Mouse (Mus musculus): ENCODE data around the gene Hspb2. TPM values are rescaled to one million over a fixed set of nuclear protein-coding genes. Genes with fewer than 3 reads are reported as not detected.

Gene Hspb2
- polyA plus RNA-seq, 1 experiment from 2014 or later, result 2.4 TPM

DNA sequence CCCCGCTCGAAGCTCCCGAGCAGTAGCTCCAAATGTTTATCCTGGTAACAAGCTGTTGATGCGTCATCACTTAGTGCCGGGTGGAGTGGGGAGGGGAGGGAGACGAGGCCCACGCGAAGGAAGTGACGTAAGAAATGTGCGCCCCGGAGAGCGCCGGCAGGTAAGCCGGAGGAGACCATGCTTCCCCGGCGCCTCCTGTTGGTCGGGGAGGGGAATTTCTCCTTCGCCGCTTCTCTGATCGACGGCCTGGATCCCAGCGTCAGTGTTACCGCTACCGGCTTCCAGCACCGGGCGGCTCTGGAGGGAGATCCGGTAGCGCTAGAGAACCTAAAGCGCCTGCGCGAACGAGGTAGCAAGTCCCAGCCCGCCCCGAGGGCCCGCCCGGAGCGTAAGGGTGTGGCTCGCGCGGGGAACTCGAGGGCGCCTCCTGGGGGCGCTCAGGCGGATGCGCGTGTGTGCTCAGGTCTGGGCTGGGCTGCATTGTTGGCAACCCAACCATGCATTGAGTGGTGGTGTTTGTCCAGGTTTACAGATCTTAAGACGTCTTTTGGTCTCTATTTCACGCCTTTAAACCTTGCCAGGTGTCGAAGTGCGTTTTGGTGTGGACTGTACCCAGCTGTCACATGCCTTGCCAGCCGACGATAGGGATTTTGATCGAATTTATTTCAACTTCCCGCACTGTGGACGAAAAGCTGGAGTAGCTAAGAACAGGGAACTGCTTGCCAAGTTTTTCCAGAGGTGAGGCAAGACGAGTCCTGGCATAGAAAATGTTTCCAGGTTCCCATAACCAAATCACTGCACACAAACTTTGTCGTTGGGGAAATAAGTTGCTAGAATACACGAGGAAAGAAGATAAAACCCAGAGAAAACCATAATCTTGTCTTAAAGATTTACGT lies 16.2 kb upstream of the Hspb2 start, which contains the start of gene Fdxacb1:
TSS of gene Fdxacb1 (plus strand) at position 130 of the 896 bp plus-strand sequence.
- WGBS, result 5% methylated on average over 59 of the region's 59 CpGs
- H3K36me3 ChIP-seq, result peaks cover 11% of the 10 kb centered on the region
- H3K9ac ChIP-seq, result peak within 1 kb of the TSS; percentile 81
- peaks cover 19% of the 10 kb centered on the region for H3K4me1 ChIP-seq (replicated peaks)
- H3K9me3 ChIP-seq, result no peaks in the 10 kb centered on the region
- H3K4me3 ChIP-seq, result peak within 1 kb of the TSS; percentile 62
- peak within 1 kb of the TSS; percentile 72 for H3K4me2 ChIP-seq
- no peaks in the 10 kb centered on the region for H3K27me3 ChIP-seq
- ATAC-seq (ENCODE audit: low read depth), result peak; percentile 96
- peak within 1 kb of the TSS; percentile 92 for H3K27ac ChIP-seq (replicated peaks)

DNA sequence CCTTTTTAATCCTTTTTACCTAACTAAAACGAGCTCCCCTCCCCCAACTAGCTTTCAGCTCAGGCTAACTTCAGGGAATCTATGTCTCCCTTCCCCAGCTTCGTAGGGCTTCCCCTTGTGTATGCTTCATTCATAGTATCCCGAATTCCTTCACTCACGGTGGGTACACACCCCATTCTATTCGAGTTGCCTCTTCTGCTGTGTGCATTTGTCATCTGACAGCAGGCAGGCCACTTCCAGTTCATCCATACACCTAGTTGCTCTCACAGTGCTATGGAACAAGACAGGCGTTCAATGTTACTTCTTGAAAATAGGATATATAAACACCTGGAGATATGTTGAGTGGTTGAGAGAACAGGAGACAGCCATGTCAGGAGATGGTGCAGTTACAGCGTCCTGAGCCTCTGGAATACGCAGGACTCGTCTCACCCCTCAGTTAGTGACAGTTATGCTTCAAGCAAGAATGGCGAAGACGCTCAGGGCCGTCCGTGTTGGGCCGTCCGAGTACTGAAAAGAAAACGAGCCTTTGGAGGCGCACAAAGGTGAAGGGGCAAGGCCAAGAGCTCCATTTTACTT lies 15.5 kb upstream of the Hspb2 start:
- peaks cover 19% of the 10 kb centered on the region for H3K4me1 ChIP-seq (replicated peaks)
- WGBS, result 7% methylated on average over 17 of the region's 17 CpGs
- H3K27me3 ChIP-seq, result no peaks in the 10 kb centered on the region
- H3K4me2 ChIP-seq, result peak overlapping the region; percentile 72
- ATAC-seq (ENCODE audit: low read depth), result peak; percentile 71
- peak overlapping the region; percentile 81 for H3K9ac ChIP-seq
- H3K36me3 ChIP-seq, result peaks cover 11% of the 10 kb centered on the region
- peak overlapping the region; percentile 62 for H3K4me3 ChIP-seq
- H3K9me3 ChIP-seq, result no peaks in the 10 kb centered on the region
- H3K27ac ChIP-seq (replicated peaks), result peak overlapping the region; percentile 92

DNA sequence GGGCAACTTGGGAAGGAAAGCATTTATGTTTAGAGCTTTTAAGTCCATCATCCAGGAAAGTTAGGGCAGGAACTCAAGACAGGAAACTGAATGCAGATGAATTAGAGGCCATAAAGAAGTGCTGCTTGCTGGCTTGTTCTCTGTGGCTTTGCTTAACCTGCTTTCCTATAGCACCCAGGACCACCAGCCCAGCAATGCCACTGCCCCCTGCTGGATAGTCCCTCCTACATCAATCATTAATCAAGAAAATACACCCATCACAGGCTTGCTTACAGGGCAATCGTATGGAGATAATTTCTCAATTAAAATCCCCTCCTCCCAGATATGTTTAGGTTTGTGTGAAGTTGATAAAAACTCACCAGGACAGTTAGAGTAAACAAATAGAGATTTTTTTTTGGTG lies 11.2 kb upstream of the Hspb2 start:
- Histone ChIP-seq H3K27me3 (no peaks in the 10 kb centered on the region), H3K27ac (replicated peaks) (no peak overlapping the region), H3K9ac (no peak overlapping the region), H3K4me1 (replicated peaks) (peaks cover 9% of the 10 kb centered on the region), H3K4me3 (no peak overlapping the region), H3K36me3 (no peaks in the 10 kb centered on the region; the same call in 1 of the 2 replicates), H3K9me3 (no peaks in the 10 kb centered on the region), H3K4me2 (no peak overlapping the region)
- 74% methylated on average over 1 of the region's 1 CpGs for WGBS
- ATAC-seq (ENCODE audit: low read depth), result no peak

DNA sequence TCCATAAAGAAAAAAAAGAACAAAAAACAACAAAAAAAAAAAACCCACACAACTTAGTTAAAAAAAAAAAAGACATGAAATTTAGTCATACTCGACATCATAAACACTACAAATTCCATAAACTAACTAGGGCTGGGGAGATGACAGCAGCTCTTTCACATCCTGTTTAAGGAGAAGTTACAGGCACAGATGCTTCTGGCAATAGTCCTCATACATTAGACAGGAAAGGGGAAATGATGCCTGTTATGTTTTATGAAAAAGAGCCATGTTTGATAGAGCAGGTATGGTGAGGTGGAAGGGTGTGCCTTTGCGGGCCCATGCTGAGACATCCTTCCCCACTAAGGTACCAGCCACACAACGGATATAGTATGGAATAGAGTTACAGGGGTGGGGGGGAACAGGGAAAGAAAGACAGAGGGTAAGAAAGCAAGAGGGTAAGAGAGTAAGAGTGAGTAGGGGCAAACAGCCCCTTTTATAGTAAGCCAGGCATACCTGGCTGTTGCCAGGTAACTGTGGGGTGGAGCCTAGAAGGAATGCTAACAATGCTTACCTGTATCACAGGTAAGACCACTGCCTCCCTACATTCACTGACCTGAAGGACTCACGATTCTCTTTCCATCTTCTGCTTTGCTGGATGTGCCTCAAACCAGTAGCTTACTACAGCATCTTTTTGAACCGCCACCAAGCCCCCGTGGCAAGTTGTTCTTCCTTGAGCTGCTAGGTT lies 9.5 kb upstream of the Hspb2 start:
- WGBS, result 65% methylated on average over 6 of the region's 6 CpGs
- Histone ChIP-seq H3K4me3 (no peak overlapping the region), H3K27me3 (no peaks in the 10 kb centered on the region), H3K27ac (replicated peaks) (no peak overlapping the region), H3K4me1 (replicated peaks) (no peaks in the 10 kb centered on the region), H3K36me3 (no peaks in the 10 kb centered on the region; the same call in 1 of the 2 replicates), H3K4me2 (no peak overlapping the region), H3K9me3 (no peaks in the 10 kb centered on the region), H3K9ac (no peak overlapping the region)
- ATAC-seq (ENCODE audit: low read depth), result no peak

DNA sequence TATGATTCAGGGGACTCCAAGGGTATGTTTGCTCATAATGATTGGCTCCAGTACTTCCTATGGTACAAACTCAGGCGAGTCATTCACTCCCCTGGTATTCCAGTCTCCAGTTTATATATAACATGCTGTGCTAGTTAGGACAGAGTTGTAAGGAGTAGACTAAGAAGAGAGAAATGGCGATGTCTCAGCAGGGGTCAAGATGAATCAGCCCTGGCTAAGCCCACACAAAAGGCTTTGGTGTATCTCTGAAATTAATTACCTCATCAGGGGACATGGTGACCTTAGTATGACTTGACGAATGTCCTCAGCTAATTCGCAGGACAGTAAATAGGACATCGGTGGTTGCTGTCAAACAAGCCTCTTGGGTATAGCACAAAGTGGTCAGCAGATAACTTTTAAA lies 4.6 kb upstream of the Hspb2 start:
- Histone ChIP-seq H3K27ac (replicated peaks) (no peak overlapping the region), H3K27me3 (no peaks in the 10 kb centered on the region), H3K9ac (no peak overlapping the region), H3K4me2 (no peak overlapping the region), H3K9me3 (no peaks in the 10 kb centered on the region), H3K4me3 (no peak overlapping the region), H3K4me1 (replicated peaks) (no peaks in the 10 kb centered on the region), H3K36me3 (no peaks in the 10 kb centered on the region)
- no peak for ATAC-seq (ENCODE audit: low read depth)
- 30% methylated on average over 5 of the region's 5 CpGs for WGBS

DNA sequence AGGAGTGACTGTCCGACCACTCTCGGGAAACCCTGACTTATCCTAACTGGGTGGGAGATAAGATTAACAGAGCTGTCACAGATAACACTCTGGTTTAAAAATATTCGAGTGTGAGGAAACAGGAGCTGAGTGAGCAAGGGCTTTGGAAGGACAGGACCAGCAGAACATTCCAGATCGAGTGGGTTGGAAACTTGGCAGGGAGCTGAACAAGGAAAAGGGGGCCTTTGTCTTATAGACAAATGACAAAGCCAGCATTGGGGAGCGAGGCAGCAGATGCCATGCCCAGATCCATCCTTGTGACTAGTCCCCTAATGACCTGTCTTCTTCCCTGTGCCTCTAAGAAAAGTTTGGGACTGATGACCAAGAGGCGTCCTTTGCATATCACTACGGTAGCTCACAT lies 1.8 kb upstream of the Hspb2 start:
- ATAC-seq (ENCODE audit: low read depth), result no peak
- no peak overlapping the region for H3K4me2 ChIP-seq
- no peaks in the 10 kb centered on the region for H3K4me1 ChIP-seq (replicated peaks)
- no peak overlapping the region for H3K9ac ChIP-seq
- no peak overlapping the region for H3K27ac ChIP-seq (replicated peaks)
- no peaks in the 10 kb centered on the region for H3K36me3 ChIP-seq
- 72% methylated on average over 7 of the region's 7 CpGs for WGBS
- H3K4me3 ChIP-seq, result no peak overlapping the region
- no peaks in the 10 kb centered on the region for H3K9me3 ChIP-seq
- H3K27me3 ChIP-seq, result no peaks in the 10 kb centered on the region

DNA sequence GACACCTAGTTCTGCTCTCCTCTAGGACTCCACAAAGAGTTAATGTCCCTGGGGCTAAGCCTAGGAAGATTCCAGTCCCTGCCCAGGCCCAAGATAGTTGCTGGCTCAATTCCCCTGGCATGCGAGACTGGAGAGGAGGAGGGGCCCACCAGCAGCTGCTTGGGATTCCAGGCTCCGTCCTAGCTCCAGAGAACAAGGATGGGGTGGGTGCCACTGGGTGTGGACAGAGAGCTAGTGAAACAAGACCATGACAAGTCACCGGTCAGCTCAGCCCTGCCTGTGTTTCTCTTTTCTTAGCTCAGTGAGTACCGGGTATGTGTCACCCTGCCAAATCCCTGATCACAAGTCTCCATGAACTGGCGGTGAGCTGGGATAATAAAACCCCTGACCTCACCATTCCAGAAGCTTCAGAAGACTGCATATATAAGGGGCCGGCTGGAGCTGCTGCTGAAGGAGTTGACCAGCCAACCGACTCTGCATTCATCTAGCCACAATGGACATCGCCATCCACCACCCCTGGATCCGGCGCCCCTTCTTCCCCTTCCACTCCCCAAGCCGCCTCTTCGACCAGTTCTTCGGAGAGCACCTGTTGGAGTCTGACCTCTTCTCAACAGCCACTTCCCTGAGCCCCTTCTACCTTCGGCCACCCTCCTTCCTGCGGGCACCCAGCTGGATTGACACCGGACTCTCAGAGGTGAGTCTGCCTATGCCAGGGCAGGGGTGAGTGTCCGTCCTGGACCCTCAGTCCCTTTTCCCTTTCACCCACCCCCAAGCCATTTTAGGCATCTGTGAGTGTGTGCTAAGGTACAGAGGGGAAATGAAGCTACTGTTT lies 846 bp upstream of the Hspb2 start:
- H3K27ac ChIP-seq (replicated peaks), result no peak overlapping the region
- H3K4me3 ChIP-seq, result no peak overlapping the region
- WGBS, result 72% methylated on average over 17 of the region's 17 CpGs
- H3K9ac ChIP-seq, result no peak overlapping the region
- H3K4me1 ChIP-seq (replicated peaks), result no peaks in the 10 kb centered on the region
- no peak overlapping the region for H3K4me2 ChIP-seq
- no peaks in the 10 kb centered on the region for H3K36me3 ChIP-seq
- H3K27me3 ChIP-seq, result no peaks in the 10 kb centered on the region
- H3K9me3 ChIP-seq, result no peaks in the 10 kb centered on the region
- ATAC-seq (ENCODE audit: low read depth), result no peak

DNA sequence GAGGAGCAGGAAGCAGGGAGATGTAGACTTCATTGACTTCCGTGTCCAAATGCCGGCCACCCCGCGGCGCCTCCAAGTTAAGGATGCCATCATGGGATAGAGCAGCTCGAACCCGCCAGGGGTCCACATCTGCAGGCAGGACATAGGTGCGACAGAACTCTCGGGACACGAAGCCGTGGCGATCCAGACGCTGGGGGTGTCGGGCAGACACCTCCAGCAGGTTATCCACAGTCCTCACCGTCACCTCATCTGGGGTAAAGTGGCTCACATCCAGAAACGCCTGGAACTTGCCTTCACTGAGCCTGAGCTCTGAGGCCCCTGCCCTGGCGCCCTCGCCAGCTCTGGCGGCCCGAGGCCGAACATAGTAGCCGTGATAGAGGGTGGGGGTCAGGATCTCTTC lies 831 bp downstream of the Hspb2 start, which contains the start of gene Cryab:
TSS of gene Cryab (plus strand) at position 3 of the 400 bp plus-strand sequence.
- peaks cover 7% of the 10 kb centered on the region for H3K4me1 ChIP-seq (replicated peaks)
- 0 out of 2 replicates have a peak, but pooled peaks cover 1% of the 10 kb centered on the region for H3K27me3 ChIP-seq
- H3K36me3 ChIP-seq, result no peaks in the 10 kb centered on the region
- no peak within 1 kb of the TSS for H3K27ac ChIP-seq (replicated peaks)
- WGBS, result 76% methylated on average over 22 of the region's 22 CpGs
- H3K4me2 ChIP-seq, result no peak within 1 kb of the TSS
- no peak within 1 kb of the TSS for H3K4me3 ChIP-seq
- no peak for ATAC-seq (ENCODE audit: low read depth)
- no peak within 1 kb of the TSS for H3K9ac ChIP-seq
- no peaks in the 10 kb centered on the region for H3K9me3 ChIP-seq

DNA sequence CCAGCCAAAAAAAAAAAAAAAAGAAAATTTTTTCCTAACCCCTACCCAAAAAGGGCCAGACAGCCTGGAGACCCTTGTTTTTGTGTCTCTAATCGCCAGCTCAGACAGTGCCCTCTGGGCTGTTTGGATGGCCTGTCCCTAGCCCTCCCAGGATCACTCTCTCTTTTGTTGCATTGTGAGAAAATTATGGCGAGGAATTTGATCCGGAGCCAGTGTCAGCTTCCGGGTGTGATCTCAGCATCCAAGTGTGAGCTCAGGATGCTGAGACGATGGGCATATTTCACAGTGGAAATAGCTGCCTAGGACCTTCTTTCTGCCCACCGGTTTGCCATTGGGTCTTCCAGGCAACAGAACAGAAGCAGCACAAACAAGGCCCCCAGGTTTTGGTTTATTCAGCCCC lies 1.4 kb downstream of the Hspb2 start:
- no peak overlapping the region for H3K4me2 ChIP-seq
- H3K27ac ChIP-seq (replicated peaks), result no peak overlapping the region
- H3K36me3 ChIP-seq, result no peaks in the 10 kb centered on the region
- H3K4me1 ChIP-seq (replicated peaks), result peaks cover 13% of the 10 kb centered on the region
- 64% methylated on average over 6 of the region's 6 CpGs for WGBS
- peaks cover 7% of the 10 kb centered on the region; the same call in 1 of the 2 replicates for H3K27me3 ChIP-seq
- H3K9me3 ChIP-seq, result no peaks in the 10 kb centered on the region
- no peak overlapping the region for H3K4me3 ChIP-seq
- H3K9ac ChIP-seq, result no peak overlapping the region
- ATAC-seq (ENCODE audit: low read depth), result no peak

DNA sequence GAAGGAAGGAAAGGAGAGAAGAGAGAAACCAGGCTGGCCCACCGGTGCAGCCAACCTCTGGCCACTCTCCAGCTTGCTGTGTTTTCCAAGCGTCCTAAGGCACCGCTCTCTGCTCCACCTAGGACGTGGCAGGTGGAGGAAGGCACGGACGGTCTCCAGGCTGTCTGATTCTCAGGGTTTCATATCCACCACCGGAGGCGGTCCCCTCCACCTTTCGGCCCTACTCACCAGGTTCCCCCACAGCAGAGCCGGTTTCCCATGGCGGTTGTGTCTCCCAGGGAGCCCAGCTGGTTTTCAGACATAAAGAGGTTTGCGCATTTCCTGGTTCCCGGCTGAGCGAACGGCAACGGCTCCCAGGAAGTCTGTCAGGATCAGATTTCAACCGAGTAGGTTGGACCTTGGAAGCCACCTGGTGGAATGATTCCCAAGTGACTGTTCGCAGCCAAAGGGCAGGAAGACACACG lies 5.9 kb downstream of the Hspb2 start, which contains the start of gene 2310030G06Rik:
TSS of gene 2310030G06Rik (minus strand) at position 323 of the 464 bp plus-strand sequence.
- 2% methylated on average over 19 of the region's 19 CpGs for WGBS
- Histone ChIP-seq H3K4me2 (peak within 1 kb of the TSS; percentile 61), H3K9me3 (no peaks in the 10 kb centered on the region), H3K27ac (replicated peaks) (no peak within 1 kb of the TSS), H3K27me3 (peaks cover 8% of the 10 kb centered on the region), H3K4me1 (replicated peaks) (peaks cover 13% of the 10 kb centered on the region), H3K36me3 (no peaks in the 10 kb centered on the region), H3K9ac (peak within 1 kb of the TSS; percentile 66), H3K4me3 (peak within 1 kb of the TSS; percentile 36)
- no peak; the same call in 1 of the 2 replicates for ATAC-seq (ENCODE audit: low read depth)

DNA sequence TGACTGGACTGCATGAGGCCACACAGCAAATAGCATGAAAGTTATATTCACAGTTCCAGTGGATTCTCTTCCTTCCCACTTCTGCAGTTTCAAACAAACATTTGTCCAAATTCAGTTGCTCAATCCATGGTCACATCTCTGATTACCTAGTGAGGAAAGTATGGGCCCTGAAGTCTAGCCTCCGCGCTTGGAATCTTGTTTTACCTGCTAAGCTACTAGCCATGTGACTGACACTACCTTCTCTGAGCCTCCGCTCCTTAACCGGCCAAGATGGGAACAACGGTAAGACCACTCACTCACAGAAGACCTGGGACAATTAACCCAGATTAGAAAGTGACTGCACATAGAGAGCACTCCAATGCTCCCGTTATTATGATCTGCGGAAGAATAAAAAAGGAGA lies 6.3 kb downstream of the Hspb2 start:
- H3K27me3 ChIP-seq, result peaks cover 8% of the 10 kb centered on the region
- WGBS, result 13% methylated on average over 7 of the region's 7 CpGs

More for the DNA sequence above, 6.3 kb downstream of the Hspb2 start:
- Histone ChIP-seq H3K9me3 (no peaks in the 10 kb centered on the region), H3K4me2 (peak overlapping the region; percentile 61), H3K36me3 (no peaks in the 10 kb centered on the region), H3K4me3 (peak overlapping the region; percentile 36), H3K27ac (replicated peaks) (no peak overlapping the region), H3K4me1 (replicated peaks) (peaks cover 13% of the 10 kb centered on the region), H3K9ac (peak overlapping the region; percentile 66)
- no peak for ATAC-seq (ENCODE audit: low read depth)
